Mouse (Mus musculus) lung, adult 2 months (tissue): ENCODE data around the gene Asxl2. TPM values are rescaled to one million over a fixed set of nuclear protein-coding genes. Genes with fewer than 3 reads are reported as not detected.

ENCODE experiments used
- DNase-seq: peaks from one replicate; pipeline ENCODE4 v3.0.0; 2022
- H3K4me1 ChIP-seq: fragments of 200-500 bp; 2 replicates; pipeline ENCODE4 v1.6.1; 2011; ENCODE audit warnings: low read length; ENCODE audit not compliant: control insufficient read depth, insufficient read depth
- H3K4me3 ChIP-seq: fragments of 200-500 bp; replicated peaks from 2 replicates; pipeline ENCODE3; 2011; ENCODE audit warnings: low read depth, mild to moderate bottlenecking, control low read depth, low read length; ENCODE audit errors: extremely low read depth
- CTCF ChIP-seq: fragments of 200-500 bp; IDR thresholded peaks from 2 replicates; pipeline ENCODE4 v1.5.1; 2011; ENCODE audit warnings: mild to moderate bottlenecking, low read length, control low read depth; ENCODE audit not compliant: insufficient read depth
- POLR2A ChIP-seq: fragments of 200-500 bp; IDR thresholded peaks from 2 replicates; pipeline ENCODE4 v1.6.1; 2011; ENCODE audit warnings: low read depth, mild to moderate bottlenecking, control low read depth, low read length, borderline replicate concordance; ENCODE audit errors: extremely low read depth
- WGBS: fragments of 180-500 bp; shearing (Covaris S2); methylation state at CpG from one replicate; pipeline ENCODE4 v1.1.7; 2018; 5-methylcytosine and 5-hydroxymethylcytosine counted together
- polyA plus RNA-seq: library from polyadenylated mRNA; depleted of rRNA; stranded (reverse); fragments of >200 nt; gene quantifications from 2 replicates; pipeline ENCODE4 v1.2.3, GENCODE M21; 2012; rRNA removed

Asxl2 gene
- polyA plus RNA-seq: 6.4 and 6.5 TPM in 2 replicates

DNA sequence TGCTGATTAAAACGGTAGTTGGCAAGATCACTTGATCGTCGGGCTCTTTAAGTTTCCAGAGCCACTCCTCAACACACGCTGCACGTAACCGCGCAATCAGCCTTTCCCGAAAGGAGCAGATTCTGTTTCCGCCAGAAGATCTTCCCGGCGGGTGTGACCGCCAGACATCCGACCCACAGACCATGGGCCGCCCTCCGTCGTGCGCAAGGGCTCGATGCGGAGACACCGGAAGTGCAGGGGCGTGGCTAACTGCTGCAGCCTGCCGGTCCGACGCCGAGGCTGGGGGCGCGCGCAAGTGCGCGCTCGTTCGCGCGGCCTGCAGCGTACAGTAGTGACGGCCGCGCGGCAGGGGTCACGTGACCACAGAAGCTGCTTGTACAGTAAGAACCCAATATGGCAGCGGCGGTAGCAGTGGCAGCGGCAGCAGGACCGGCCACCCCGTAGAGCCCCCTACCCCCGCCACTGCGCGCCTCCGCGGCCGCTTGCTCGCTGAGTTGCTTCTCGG lies at the start of gene Asxl2:
Gene Asxl2, plus strand, starts transcription at position 328 of the 505 bp plus-strand sequence.
- TF ChIP-seq CTCF (no peak), POLR2A (peak; percentile 70; the same call in 1 of the 2 replicates)
- WGBS: under 1% methylated on average over 53 of the region's 53 CpGs
- Histone ChIP-seq H3K4me1 (peaks cover 1% of the 10 kb centered on the region), H3K4me3 (peak within 1 kb of the TSS; percentile 95)
- peak; percentile 97 for DNase-seq

DNA sequence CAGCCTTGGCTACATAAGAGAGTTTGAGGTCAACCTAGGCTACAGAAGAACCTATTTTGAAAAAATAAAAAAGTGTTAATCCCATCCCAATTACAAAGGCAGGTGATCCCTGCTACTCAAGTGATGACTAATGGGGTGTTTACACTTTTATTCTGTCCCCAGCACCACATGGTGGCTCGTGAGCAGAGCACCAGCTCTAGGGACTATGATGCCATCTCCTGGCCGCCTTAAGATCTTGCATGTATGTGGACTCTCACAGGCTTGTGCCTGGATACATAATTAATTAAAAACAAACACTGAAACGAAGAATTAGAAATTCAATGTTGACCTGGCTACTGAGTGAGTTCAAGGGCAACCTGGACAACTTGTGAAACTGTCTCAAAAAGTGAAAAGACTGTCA lies 49.5 kb upstream of the Asxl2 start:
- TF ChIP-seq POLR2A (no peak), CTCF (peak; percentile 14; the same call in 1 of the 2 replicates)
- no peak for DNase-seq
- no peak overlapping the region for H3K4me3 ChIP-seq
- WGBS: 36% methylated on average over 3 of the region's 3 CpGs
- no peaks in the 10 kb centered on the region for H3K4me1 ChIP-seq

DNA sequence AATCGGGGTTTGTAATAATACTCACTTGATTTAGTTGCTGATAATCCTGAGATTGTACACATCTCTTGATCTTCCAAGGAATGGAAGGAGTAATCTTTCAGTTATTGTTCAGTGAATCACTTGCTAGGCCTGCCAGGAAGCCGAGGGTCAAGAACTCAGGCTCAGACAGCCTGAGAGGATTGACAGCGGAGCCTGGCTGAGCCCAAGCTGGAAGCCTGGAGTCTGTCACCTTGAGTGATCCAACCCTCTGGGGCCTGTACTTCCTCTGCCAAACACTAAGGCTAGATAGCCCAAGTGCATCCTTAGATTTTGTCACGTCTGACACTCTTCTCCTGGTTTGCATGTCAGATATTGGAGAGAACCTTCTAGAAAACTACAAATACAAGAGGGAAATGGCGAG lies 48.9 kb upstream of the Asxl2 start:
- TF ChIP-seq CTCF: no peak
- no peak for TF ChIP-seq POLR2A
- WGBS: 79% methylated on average over 5 of the region's 5 CpGs
- H3K4me3 ChIP-seq: no peak overlapping the region
- no peaks in the 10 kb centered on the region for H3K4me1 ChIP-seq
- DNase-seq: no peak

DNA sequence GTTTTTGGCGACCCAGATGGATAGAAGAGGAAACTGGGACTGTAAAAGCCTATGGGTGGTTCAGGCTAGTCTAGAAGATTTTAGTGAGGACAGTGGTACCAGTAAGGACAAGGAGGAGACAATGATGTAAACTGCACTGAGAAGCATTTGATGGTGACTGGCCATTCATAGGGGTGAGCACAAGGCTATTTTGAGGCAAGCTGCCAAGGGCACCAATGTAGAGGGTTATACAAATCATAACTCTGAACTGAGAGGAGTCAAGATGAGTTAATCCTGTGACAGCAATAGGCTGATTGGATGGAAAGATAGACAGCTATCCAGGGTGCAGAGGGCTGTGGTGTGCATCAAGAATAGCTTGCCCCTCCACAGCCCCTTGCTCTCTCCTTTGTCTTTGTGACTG lies 41.8 kb upstream of the Asxl2 start:
- H3K4me1 ChIP-seq: no peaks in the 10 kb centered on the region
- no peak for TF ChIP-seq POLR2A
- TF ChIP-seq CTCF: no peak
- no peak for DNase-seq

DNA sequence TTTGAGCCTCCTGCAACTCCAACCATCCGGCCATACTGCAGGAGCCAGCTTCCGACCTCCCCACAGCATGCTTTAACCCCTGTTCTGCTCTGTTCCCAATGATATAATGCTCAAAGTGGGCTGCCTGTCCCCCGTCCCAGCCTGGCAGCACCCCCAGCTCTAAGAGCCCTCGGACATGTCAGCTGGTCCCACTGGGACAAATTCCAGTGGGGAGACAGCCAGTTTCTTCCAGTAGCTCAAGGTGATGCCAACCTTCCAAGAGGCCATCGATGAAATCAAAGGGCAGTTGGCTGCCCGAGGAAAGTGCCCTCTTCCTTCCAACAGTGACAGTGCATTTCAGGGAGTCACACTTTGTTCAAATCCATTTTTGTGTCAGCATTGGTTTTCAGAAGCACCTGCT lies 41.4 kb upstream of the Asxl2 start:
- DNase-seq: no peak
- 77% methylated on average over 6 of the region's 6 CpGs for WGBS
- TF ChIP-seq CTCF: no peak
- TF ChIP-seq POLR2A: no peak
- Histone ChIP-seq H3K4me3 (no peak overlapping the region), H3K4me1 (no peaks in the 10 kb centered on the region)

More for the DNA sequence above, 41.8 kb upstream of the Asxl2 start:
- WGBS: 68% methylated on average over 1 of the region's 1 CpGs
- H3K4me3 ChIP-seq: no peak overlapping the region

DNA sequence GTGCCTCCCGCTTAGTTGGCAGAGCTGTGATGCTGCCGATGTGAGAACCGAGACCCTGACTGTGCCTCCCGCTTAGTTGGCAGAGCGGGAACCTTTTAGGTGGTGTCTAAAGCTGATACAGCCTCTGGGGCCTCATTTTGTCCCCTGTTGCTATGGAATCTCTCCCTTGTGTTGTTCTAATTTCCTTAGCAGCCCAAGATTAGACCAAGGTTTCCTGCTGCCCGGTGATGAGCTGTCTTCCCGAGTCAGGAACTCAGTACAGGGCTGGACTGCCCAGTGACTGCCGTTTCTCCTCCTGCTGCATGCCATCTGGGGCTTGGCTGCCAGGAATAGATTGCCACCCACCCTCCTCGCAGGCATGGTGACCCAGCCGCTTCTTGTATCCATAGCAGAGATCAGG lies 40.7 kb upstream of the Asxl2 start:
- H3K4me3 ChIP-seq: no peak overlapping the region
- TF ChIP-seq CTCF (no peak), POLR2A (no peak)
- no peak for DNase-seq
- H3K4me1 ChIP-seq: no peaks in the 10 kb centered on the region
- WGBS: 56% methylated on average over 10 of the region's 10 CpGs

DNA sequence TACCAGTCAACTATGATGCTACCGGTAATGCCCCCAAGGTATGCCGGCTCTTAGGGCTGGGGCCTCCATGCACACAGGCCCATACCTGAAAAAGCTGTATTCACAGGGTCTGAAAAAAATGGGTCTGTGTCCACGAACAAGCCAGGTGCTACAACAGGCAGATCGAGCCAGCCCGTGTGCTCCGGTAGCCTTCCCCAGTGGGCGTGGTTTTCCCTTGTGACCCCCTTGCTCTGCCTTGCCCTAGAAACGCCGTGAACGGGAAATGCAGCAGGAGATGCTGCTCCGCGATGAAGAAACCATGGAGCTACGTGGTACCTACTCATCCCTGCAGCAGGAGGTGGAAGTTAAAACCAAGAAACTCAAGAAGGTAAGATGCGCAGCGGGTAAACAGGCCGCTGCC lies 38.8 kb upstream of the Asxl2 start:
- WGBS: 89% methylated on average over 16 of the region's 16 CpGs

DNA sequence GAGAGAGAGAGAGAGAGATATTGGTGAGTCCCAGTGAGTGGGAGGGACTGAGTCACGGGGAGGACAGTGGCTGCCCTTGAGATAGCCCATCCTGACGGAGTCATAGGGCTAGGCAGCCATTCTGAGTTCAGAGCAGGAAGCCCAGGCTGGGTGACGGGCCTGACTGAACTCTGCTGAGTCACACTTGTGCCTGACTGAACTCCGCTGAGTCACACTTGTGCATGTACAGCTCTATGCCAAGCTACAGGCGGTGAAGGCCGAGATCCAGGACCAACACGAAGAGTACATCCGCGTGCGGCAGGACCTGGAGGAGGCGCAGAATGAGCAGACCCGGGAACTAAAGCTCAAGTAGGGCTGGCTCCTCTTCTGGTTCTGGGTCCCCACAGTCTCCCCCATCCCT lies 37.3 kb upstream of the Asxl2 start:
- no peaks in the 10 kb centered on the region for H3K4me1 ChIP-seq
- TF ChIP-seq CTCF: no peak
- no peak for TF ChIP-seq POLR2A
- DNase-seq: no peak
- 88% methylated on average over 12 of the region's 12 CpGs for WGBS
- no peak overlapping the region for H3K4me3 ChIP-seq

More for the DNA sequence above, 38.8 kb upstream of the Asxl2 start:
- DNase-seq: no peak
- no peak for TF ChIP-seq POLR2A
- no peak for TF ChIP-seq CTCF
- Histone ChIP-seq H3K4me1 (no peaks in the 10 kb centered on the region), H3K4me3 (no peak overlapping the region)

DNA sequence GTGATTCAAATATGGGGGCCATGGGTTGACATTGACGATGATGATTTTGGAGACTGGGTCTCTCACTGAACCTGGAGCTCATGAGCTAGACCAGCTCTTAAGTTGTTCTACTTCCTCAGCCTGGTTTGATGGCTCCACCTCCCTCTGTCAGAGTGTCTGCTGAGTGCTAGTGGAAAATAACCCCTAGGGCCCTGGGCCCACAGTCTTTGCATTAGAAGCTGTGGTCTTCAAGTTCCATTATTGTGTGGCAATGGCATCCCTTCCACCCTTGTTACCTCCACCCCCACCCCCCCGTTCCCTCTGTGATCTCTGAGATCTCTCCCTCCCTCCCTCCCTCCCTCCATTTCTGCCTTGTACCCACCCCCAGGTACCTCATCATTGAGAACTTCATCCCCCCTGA lies 36.6 kb upstream of the Asxl2 start:
- Histone ChIP-seq H3K4me1 (no peaks in the 10 kb centered on the region), H3K4me3 (no peak overlapping the region)
- WGBS: 94% methylated on average over 2 of the region's 2 CpGs
- DNase-seq: no peak
- TF ChIP-seq POLR2A (no peak), CTCF (no peak)

DNA sequence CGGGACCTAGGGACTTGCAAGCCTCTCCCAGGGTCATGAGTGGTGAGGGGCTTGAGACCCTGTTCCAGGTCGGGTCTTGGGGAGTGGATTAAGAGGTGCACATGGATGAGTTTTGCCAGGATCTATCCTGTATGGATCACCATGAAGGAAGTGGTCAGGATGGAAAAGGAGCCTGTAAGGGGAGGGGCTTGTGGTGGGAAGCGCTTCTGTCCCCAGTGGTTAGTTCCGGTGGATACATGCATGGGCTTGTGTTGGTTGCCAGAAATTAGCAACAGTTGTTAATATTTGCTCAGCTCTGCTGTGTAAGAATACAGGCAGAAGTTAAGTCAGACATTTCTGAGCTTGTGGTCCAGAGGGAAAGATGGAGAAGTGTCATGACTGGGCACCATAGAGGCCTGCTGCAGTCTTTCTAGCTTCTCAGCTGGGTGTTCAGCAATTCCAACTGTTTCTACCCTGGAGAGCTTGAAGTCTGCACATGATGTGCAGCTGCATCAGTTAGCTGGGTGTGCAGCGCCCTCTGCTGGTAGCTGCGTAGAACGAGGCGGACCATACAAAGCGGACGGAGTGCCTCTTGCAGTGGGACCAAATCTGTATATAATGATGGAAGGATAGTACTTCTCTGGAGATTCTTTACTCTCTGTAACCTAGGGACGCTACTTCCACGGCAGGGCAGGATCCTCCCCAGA lies 35.9 kb upstream of the Asxl2 start:
- 38% methylated on average over 12 of the region's 12 CpGs for WGBS
- H3K4me3 ChIP-seq: no peak overlapping the region
- peak; percentile 75 for DNase-seq
- TF ChIP-seq CTCF (peak; percentile 98), POLR2A (no peak)
- H3K4me1 ChIP-seq: no peaks in the 10 kb centered on the region
